Mouse (Mus musculus) embryonic facial prominence, embryonic 15.5 days (tissue): ENCODE results near the gene Trmt61a. TPM values are rescaled to one million over a fixed set of nuclear protein-coding genes. Genes with fewer than 3 reads are reported as not detected.
A peak's percentile ranks its signal among the peaks of the same experiment; 100 is the strongest.
"Not testable (repeated sequence)": the region's sequence is repeated elsewhere in the genome, so short reads cannot be mapped to it uniquely, and the experiment has no call there.

Source experiments
- ATAC-seq: fragments of 200-750 bp; cut with Nextera tagmentation; 2 replicates; pipeline ENCODE4 v1.8.0; 2017; ENCODE audit warnings: low read depth, moderate TSS enrichment; ENCODE audit not compliant: insufficient number of reproducible peaks, low FRiP score, low TSS enrichment
- H3K27ac ChIP-seq: fragments of 300-500 bp; sonication (generic); replicated peaks from 2 replicates; pipeline ENCODE4 v1.5.1; 2015; ENCODE audit warnings: mild to moderate bottlenecking, inconsistent platforms
- H3K27me3 ChIP-seq: fragments of 300-500 bp; sonication (generic); 2 replicates; pipeline ENCODE4 v1.6.1; 2015; ENCODE audit warnings: inconsistent platforms
- H3K36me3 ChIP-seq: fragments of 300-500 bp; sonication (generic); 2 replicates; pipeline ENCODE4 v1.6.1; 2015; ENCODE audit warnings: mild to moderate bottlenecking, inconsistent platforms
- H3K4me1 ChIP-seq: fragments of 300-500 bp; sonication (generic); 2 replicates; pipeline ENCODE4 v1.6.1; 2015; ENCODE audit warnings: inconsistent platforms
- H3K4me2 ChIP-seq: fragments of 300-500 bp; sonication (generic); replicated peaks from 2 replicates; pipeline ENCODE4 v1.6.1; 2015; ENCODE audit warnings: mild to moderate bottlenecking, inconsistent platforms
- H3K4me3 ChIP-seq: fragments of 300-500 bp; sonication (generic); replicated peaks from 2 replicates; pipeline ENCODE4 v1.5.1; 2015; ENCODE audit warnings: mild to moderate bottlenecking, inconsistent platforms
- H3K9ac ChIP-seq: fragments of 300-500 bp; sonication (generic); 2 replicates; pipeline ENCODE4 v1.6.1; 2015; ENCODE audit warnings: inconsistent platforms
- H3K9me3 ChIP-seq: fragments of 300-500 bp; sonication (generic); replicated peaks from 2 replicates; pipeline ENCODE4 v1.6.1; 2016; ENCODE audit warnings: inconsistent platforms
- WGBS: fragments of 180-500 bp; shearing (Covaris S2); methylation state at CpG from one replicate; pipeline ENCODE4 v1.1.7; 2015; 5-methylcytosine and 5-hydroxymethylcytosine counted together
- polyA plus RNA-seq: library from polyadenylated mRNA; unstranded; fragments of >200 nt; fragmentation: Nextera tagmentation; extraction: Ambion mirVana; gene quantifications from 2 replicates; pipeline ENCODE4 v1.2.1, GENCODE M21; 2015

Gene Trmt61a
- polyA plus RNA-seq, 1 experiment from 2014 or later, result 13.3 TPM

- Histone ChIP-seq H3K4me3 (no peak overlapping the region), H3K9ac (no peak overlapping the region), H3K4me1 (peaks cover 37% of the 10 kb centered on the region), H3K27ac (no peak overlapping the region), H3K9me3 (no peaks in the 10 kb centered on the region), H3K36me3 (no peaks in the 10 kb centered on the region), H3K27me3 (no peaks in the 10 kb centered on the region), H3K4me2 (no peak overlapping the region)
- no peak for ATAC-seq
- 60% methylated on average over 6 of the region's 6 CpGs for WGBS
These were observed 20.5 kb downstream of the Trmt61a start for GRCm38 (mm10) chr12:111698346-111698913.

- no peak overlapping the region for H3K9ac ChIP-seq
- WGBS, result 80% methylated on average over 4 of the region's 4 CpGs
- no peak overlapping the region for H3K27ac ChIP-seq
- ATAC-seq, result no peak
- H3K4me3 ChIP-seq, result no peak overlapping the region
- no peaks in the 10 kb centered on the region for H3K36me3 ChIP-seq
- H3K4me1 ChIP-seq, result peaks cover 29% of the 10 kb centered on the region
- H3K4me2 ChIP-seq, result no peak overlapping the region
- no peaks in the 10 kb centered on the region for H3K27me3 ChIP-seq
- no peaks in the 10 kb centered on the region for H3K9me3 ChIP-seq
These were observed 21.6 kb downstream of the Trmt61a start for GRCm38 (mm10) chr12:111699542-111699941.

- H3K4me3 ChIP-seq, result no peak overlapping the region
- no peaks in the 10 kb centered on the region for H3K36me3 ChIP-seq
- ATAC-seq, result 0 out of 2 replicates have a peak, but pooled peaks have one; percentile 21
- peaks cover 29% of the 10 kb centered on the region for H3K4me1 ChIP-seq
- 0 out of 2 replicates have a peak overlapping the region, but pooled peaks have one; percentile 3 for H3K27ac ChIP-seq
- 44% methylated on average over 9 of the region's 9 CpGs for WGBS
- H3K9ac ChIP-seq, result no peak overlapping the region
- no peak overlapping the region for H3K4me2 ChIP-seq
- no peaks in the 10 kb centered on the region for H3K27me3 ChIP-seq
- no peaks in the 10 kb centered on the region for H3K9me3 ChIP-seq
These were observed 23.1 kb downstream of the Trmt61a start for GRCm38 (mm10) chr12:111700920-111701458.

- ATAC-seq, result no peak
- H3K36me3 ChIP-seq, result peaks cover 16% of the 10 kb centered on the region
These were observed 25.4 kb downstream of the Trmt61a start for GRCm38 (mm10) chr12:111703301-111703700.

GRCm38 (mm10) chr12:111704609-111705008 is 26.7 kb downstream of the Trmt61a start:
- 17% methylated on average over 9 of the region's 9 CpGs for WGBS
- peak overlapping the region; percentile 31 for H3K4me2 ChIP-seq
- ATAC-seq, result peak; percentile 89
- peaks cover 27% of the 10 kb centered on the region for H3K36me3 ChIP-seq
- peaks cover 25% of the 10 kb centered on the region for H3K4me1 ChIP-seq
- no peaks in the 10 kb centered on the region for H3K9me3 ChIP-seq
- H3K4me3 ChIP-seq, result no peak overlapping the region
- no peak overlapping the region for H3K9ac ChIP-seq
- no peaks in the 10 kb centered on the region for H3K27me3 ChIP-seq
- H3K27ac ChIP-seq, result peak overlapping the region; percentile 83

More at GRCm38 (mm10) chr12:111703301-111703700, 25.4 kb downstream of the Trmt61a start:
- Histone ChIP-seq H3K4me3 (no peak overlapping the region), H3K4me2 (no peak overlapping the region), H3K27ac (no peak overlapping the region), H3K9me3 (no peaks in the 10 kb centered on the region), H3K27me3 (no peaks in the 10 kb centered on the region), H3K9ac (no peak overlapping the region), H3K4me1 (peaks cover 25% of the 10 kb centered on the region)
- WGBS, result 80% methylated on average over 3 of the region's 3 CpGs

GRCm38 (mm10) chr12:111705186-111705973 is 27.5 kb downstream of the Trmt61a start:
- Histone ChIP-seq H3K27me3 (no peaks in the 10 kb centered on the region), H3K4me3 (no peak overlapping the region), H3K4me1 (peaks cover 25% of the 10 kb centered on the region), H3K36me3 (peaks cover 35% of the 10 kb centered on the region), H3K4me2 (no peak overlapping the region), H3K27ac (peak overlapping the region; percentile 83), H3K9me3 (no peaks in the 10 kb centered on the region), H3K9ac (no peak overlapping the region)
- no peak; the same call in 1 of the 2 replicates for ATAC-seq
- WGBS, result 54% methylated on average over 15 of the region's 15 CpGs

- ATAC-seq, result no peak
- peaks cover 45% of the 10 kb centered on the region for H3K36me3 ChIP-seq
- H3K9ac ChIP-seq, result no peak overlapping the region
- H3K9me3 ChIP-seq, result no peaks in the 10 kb centered on the region
- WGBS, result 82% methylated on average over 4 of the region's 4 CpGs
- no peak overlapping the region for H3K27ac ChIP-seq
- no peak overlapping the region for H3K4me2 ChIP-seq
- H3K4me3 ChIP-seq, result no peak overlapping the region
- no peaks in the 10 kb centered on the region for H3K27me3 ChIP-seq
- H3K4me1 ChIP-seq, result peaks cover 28% of the 10 kb centered on the region
These were observed 30.3 kb downstream of the Trmt61a start for GRCm38 (mm10) chr12:111708181-111708580.

- 90% methylated on average over 10 of the region's 10 CpGs for WGBS
- Histone ChIP-seq H3K4me3 (no peak overlapping the region), H3K9me3 (no peaks in the 10 kb centered on the region), H3K4me2 (no peak overlapping the region), H3K27ac (no peak overlapping the region), H3K4me1 (peaks cover 32% of the 10 kb centered on the region), H3K9ac (no peak overlapping the region), H3K27me3 (no peaks in the 10 kb centered on the region), H3K36me3 (peaks cover 45% of the 10 kb centered on the region)
- no peak for ATAC-seq
These were observed 32.2 kb downstream of the Trmt61a start for GRCm38 (mm10) chr12:111710091-111710490.

GRCm38 (mm10) chr12:111712476-111712875 is 34.6 kb downstream of the Trmt61a start:
- H3K36me3 ChIP-seq, result peaks cover 45% of the 10 kb centered on the region
- peaks cover 22% of the 10 kb centered on the region for H3K4me1 ChIP-seq
- H3K27me3 ChIP-seq, result no peaks in the 10 kb centered on the region
- WGBS, result under 1% methylated on average over 30 of the region's 33 CpGs
- H3K4me2 ChIP-seq, result peak overlapping the region; percentile 66
- H3K27ac ChIP-seq, result peak overlapping the region; percentile 83
- H3K4me3 ChIP-seq, result peak overlapping the region; percentile 71
- H3K9ac ChIP-seq, result peak overlapping the region; percentile 91
- ATAC-seq, result peak; percentile 12; the same call in 1 of the 2 replicates
- H3K9me3 ChIP-seq, result no peaks in the 10 kb centered on the region

GRCm38 (mm10) chr12:111713004-111713651 is 35.2 kb downstream of the Trmt61a start, which contains the start of the genes Bag5 and Apopt1:
Gene Bag5, minus strand, starts transcription at chr12:111713257.
Gene Apopt1, plus strand, starts transcription at chr12:111713261.
- Histone ChIP-seq H3K4me2 (peak within 1 kb of the TSS; percentile 66), H3K27ac (peak within 1 kb of the TSS; percentile 83), H3K9ac (peak within 1 kb of the TSS; percentile 91), H3K9me3 (no peaks in the 10 kb centered on the region), H3K36me3 (peaks cover 38% of the 10 kb centered on the region), H3K4me1 (peaks cover 22% of the 10 kb centered on the region), H3K4me3 (peak within 1 kb of the TSS; percentile 71), H3K27me3 (no peaks in the 10 kb centered on the region)
- peak; percentile 93 for ATAC-seq
- WGBS, result under 1% methylated on average over 86 of the region's 86 CpGs

- Histone ChIP-seq H3K4me3 (peak overlapping the region; percentile 71), H3K36me3 (peaks cover 33% of the 10 kb centered on the region), H3K4me1 (peaks cover 29% of the 10 kb centered on the region), H3K4me2 (peak overlapping the region; percentile 66)
- H3K9ac ChIP-seq, H3K9me3 ChIP-seq, H3K27ac ChIP-seq, H3K27me3 ChIP-seq, ATAC-seq: not testable (repeated sequence)
- 73% methylated on average over 6 of the region's 6 CpGs for WGBS
These were observed 36.0 kb downstream of the Trmt61a start for GRCm38 (mm10) chr12:111713880-111714279.
